Comparison of ENCODE assay signal across 8 mouse cellular contexts in the genomic region with DNA sequence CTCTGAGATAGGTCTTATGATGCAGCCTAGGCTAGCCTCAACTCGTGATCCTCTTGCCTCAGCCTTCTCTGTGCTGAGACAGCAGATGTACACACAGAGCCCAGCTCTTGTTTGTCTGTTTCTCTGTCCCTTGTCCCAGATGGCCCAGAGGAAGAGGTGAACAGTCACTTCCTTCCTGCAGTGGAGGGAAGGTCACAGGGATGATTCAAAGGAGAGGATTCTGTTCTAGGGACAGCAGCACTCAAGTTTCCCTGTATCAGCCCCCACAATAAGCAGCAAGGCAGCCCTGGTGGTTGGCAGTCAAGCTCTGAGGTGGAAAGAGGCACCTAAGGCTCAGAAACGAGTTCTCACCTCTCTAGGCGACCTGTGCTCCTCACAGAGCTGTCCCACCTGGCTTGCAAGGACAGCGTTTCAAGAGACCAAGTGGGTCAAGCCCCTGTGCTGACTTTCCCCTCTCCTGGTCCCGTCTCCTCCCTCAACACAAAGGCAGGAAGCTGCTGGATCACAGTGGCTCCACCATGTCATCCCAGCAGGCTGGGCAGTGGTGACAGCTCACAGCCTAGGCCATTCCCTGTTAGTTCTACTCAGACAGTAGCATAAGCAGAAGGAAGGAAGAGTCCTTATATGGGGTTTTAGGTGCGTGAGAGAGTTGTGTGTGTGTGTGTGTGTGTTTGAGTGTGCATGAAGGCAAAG. TPM values are rescaled to one million over a fixed set of nuclear protein-coding genes. Genes with fewer than 3 reads are reported as not detected.
DNase-seq lines count a peak whose midpoint lies in the region; ATAC-seq and TF ChIP-seq lines count a peak whose summit lies in the region.

No protein-coding gene starts in this region.

- H3K4me1 ChIP-seq in bone marrow macrophage, adult 2 months (ENCODE audit: control insufficient read depth, insufficient read depth, low read length): peaks cover 78% of the 10 kb centered on the region
- peaks cover 22% of the 10 kb centered on the region for H3K4me1 ChIP-seq in hindbrain, embryonic 14.5 days (replicated peaks; ENCODE audit: control insufficient read depth, insufficient read depth, low read length)
- peaks cover 54% of the 10 kb centered on the region for H3K4me1 ChIP-seq in liver, embryonic 15.5 days (replicated peaks)

- TF ChIP-seq POLR2A in bone marrow macrophage, adult 2 months (IDR thresholded peaks at IDR 0.05; ENCODE audit: borderline replicate concordance, low read depth, low read length): 0 out of 2 replicates have a peak, but pooled peaks have one; percentile 43

- peak; percentile 55 for DNase-seq in adrenal gland, adult 8-10 months
- DNase-seq in hindbrain, embryonic 14.5 days (ENCODE audit: low spot score): no peak
- no peak for DNase-seq in testis, postnatal 10 days (ENCODE audit: low spot score)
- no peak for DNase-seq in cerebellum, adult 9-11 months
- DNase-seq in left cerebral cortex, postnatal 14 days (ENCODE audit: low spot score in 2 of 2): no peak
- no peak for DNase-seq in cerebellum, adult 9-10 months

- peak overlapping the region; percentile 5; the same call in 1 of the 2 replicates for H3K4me3 ChIP-seq in bone marrow macrophage, adult 2 months (ENCODE audit: insufficient read depth, low read length)
- H3K4me3 ChIP-seq in hindbrain, embryonic 14.5 days (replicated peaks; ENCODE audit: low read length): no peak overlapping the region
- H3K4me3 ChIP-seq in liver, embryonic 15.5 days (replicated peaks): no peak overlapping the region

- intact Hi-C loops in left cerebral cortex, postnatal 14 days (cut with DNase I): no loop called here

- no peak overlapping the region for H3K9ac ChIP-seq in hindbrain, embryonic 14.5 days
- H3K9ac ChIP-seq in liver, embryonic 15.5 days: no peak overlapping the region

- H3K4me2 ChIP-seq in hindbrain, embryonic 14.5 days (replicated peaks): no peak overlapping the region
- no peak overlapping the region for H3K4me2 ChIP-seq in liver, embryonic 15.5 days

- ATAC-seq in hindbrain, embryonic 14.5 days (ENCODE audit: low FRiP score): no peak
- peak; percentile 59 for ATAC-seq in liver, embryonic 15.5 days (ENCODE audit: insufficient read depth)

- H3K36me3 ChIP-seq in hindbrain, embryonic 14.5 days (replicated peaks; ENCODE audit: control insufficient read depth, insufficient read depth): peaks cover 25% of the 10 kb centered on the region
- peaks cover 23% of the 10 kb centered on the region for H3K36me3 ChIP-seq in liver, embryonic 15.5 days (replicated peaks)

- H3K27ac ChIP-seq in bone marrow macrophage, adult 2 months (ENCODE audit: insufficient read depth, low read depth, low read length): peak overlapping the region; percentile 98
- peak overlapping the region; percentile 29; the same call in 1 of the 2 replicates for H3K27ac ChIP-seq in hindbrain, embryonic 14.5 days
- H3K27ac ChIP-seq in liver, embryonic 15.5 days (replicated peaks): peak overlapping the region; percentile 57; the same call in 1 of the 2 replicates

- H3K9me3 ChIP-seq in hindbrain, embryonic 14.5 days (ENCODE audit: control insufficient read depth, low read length): no peaks in the 10 kb centered on the region
- no peaks in the 10 kb centered on the region for H3K9me3 ChIP-seq in liver, embryonic 15.5 days (replicated peaks)

- 80% methylated on average over 6 of the region's 6 CpGs for WGBS in hindbrain, embryonic 14.5 days
- 32% methylated on average over 6 of the region's 6 CpGs for WGBS in liver, embryonic 15.5 days (ENCODE audit: insufficient replicate concordance)

- no peaks in the 10 kb centered on the region for H3K27me3 ChIP-seq in hindbrain, embryonic 14.5 days (ENCODE audit: control insufficient read depth, insufficient read depth, low read length)
- H3K27me3 ChIP-seq in liver, embryonic 15.5 days: no peaks in the 10 kb centered on the region

- TF ChIP-seq CTCF in bone marrow macrophage, adult 2 months (IDR thresholded peaks at IDR 0.05; ENCODE audit: low read depth, low read length): no peak

RNA-seq across cellular contexts. Expression of a gene that starts 41.1 kb away (rescaled TPM):
- 1 to 10 TPM in 2 of 4 experiments, under 1 TPM in 2; 0.59 to 1.8 (median 1.2) TPM for total RNA-seq in adrenal gland, adult 8-10 months (2022)
- 23.4 and 27.0 TPM in 2 replicates for polyA plus RNA-seq in bone marrow macrophage, adult 2 months (2012; ENCODE audit: insufficient read depth, insufficient read length, missing spikeins)
- 3.7 and 3.9 TPM in 2 replicates for polyA plus RNA-seq in hindbrain, embryonic 14.5 days (2014; fragmentation: Nextera tagmentation; extraction: Ambion mirVana)
- 1.4 and 1.7 TPM in 2 replicates for polyA plus RNA-seq in liver, embryonic 15.5 days (2015; fragmentation: Nextera tagmentation; extraction: Ambion mirVana)
- total RNA-seq in left cerebral cortex, postnatal 14 days (2021): 10 to 100 TPM; 17.4 to 20.5 TPM

Comparison
In these comparisons a context has a peak if more than half of its experiments do, and no peak if none do; other contexts are left out.
1. H3K27ac ChIP-seq: peak in every context shown above with its lines; median percentile 98 in bone marrow macrophage, adult 2 months; 57 in liver, embryonic 15.5 days; 29 in hindbrain, embryonic 14.5 days.